Mouse (Mus musculus) left cerebral cortex, adult 9 months (tissue): ENCODE data around the gene Gdap1l1.
A peak's percentile ranks its signal among the peaks of the same experiment; 100 is the strongest.
"Not testable (repeated sequence)": the region's sequence is repeated elsewhere in the genome, so short reads cannot be mapped to it uniquely, and the experiment has no call there.

Experiments
- DNase-seq, 2 experiments: peaks; one replicate each; pipeline ENCODE4 v3.0.0; 2022; ENCODE audit warnings: low spot score in 2 of 2

Gdap1l1 gene

GRCm38 (mm10) chr2:163438246-163438618 lies at the start of gene Gdap1l1:
TSS of gene Gdap1l1 (plus strand) at chr2:163438476.
- peak in 1 of 2 experiments; percentile 82 for DNase-seq

GRCm38 (mm10) chr2:163392436-163392835 lies 45.8 kb upstream of the Gdap1l1 start:
- no peak for DNase-seq

GRCm38 (mm10) chr2:163393241-163393640 lies 45.0 kb upstream of the Gdap1l1 start:
- DNase-seq: no peak

- no peak for DNase-seq
Measured at GRCm38 (mm10) chr2:163393976-163394375, 44.3 kb upstream of the Gdap1l1 start.

GRCm38 (mm10) chr2:163394977-163395376 lies 43.3 kb upstream of the Gdap1l1 start:
- no peak for DNase-seq

DNA sequence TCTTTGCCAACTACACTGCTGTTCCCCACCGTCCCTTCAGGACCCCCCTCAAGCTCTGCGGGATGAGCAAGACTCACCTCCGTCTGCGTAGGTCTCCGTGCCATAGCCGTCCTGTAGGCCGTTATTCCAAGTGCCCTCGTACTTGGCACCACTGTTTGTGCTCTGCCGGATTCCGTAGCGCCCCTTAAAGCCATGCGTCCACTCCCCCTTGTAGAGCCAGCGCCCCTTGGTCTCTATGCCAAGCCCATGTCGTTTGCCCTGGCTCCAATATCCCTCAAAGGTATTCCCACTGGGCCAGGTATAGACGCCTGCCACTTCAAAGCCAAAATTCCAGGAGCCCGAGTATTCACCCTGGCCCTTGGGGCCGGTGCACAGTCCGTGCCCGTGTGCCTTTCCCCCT lies 41.2 kb upstream of the Gdap1l1 start:
- DNase-seq: no peak

- DNase-seq: no peak
Measured at GRCm38 (mm10) chr2:163397905-163398304, 40.4 kb upstream of the Gdap1l1 start, which contains the start of gene Jph2. TSS of gene Jph2 (minus strand) at chr2:163397993.

GRCm38 (mm10) chr2:163398770-163399169 lies 39.5 kb upstream of the Gdap1l1 start:
- DNase-seq: no peak

DNA sequence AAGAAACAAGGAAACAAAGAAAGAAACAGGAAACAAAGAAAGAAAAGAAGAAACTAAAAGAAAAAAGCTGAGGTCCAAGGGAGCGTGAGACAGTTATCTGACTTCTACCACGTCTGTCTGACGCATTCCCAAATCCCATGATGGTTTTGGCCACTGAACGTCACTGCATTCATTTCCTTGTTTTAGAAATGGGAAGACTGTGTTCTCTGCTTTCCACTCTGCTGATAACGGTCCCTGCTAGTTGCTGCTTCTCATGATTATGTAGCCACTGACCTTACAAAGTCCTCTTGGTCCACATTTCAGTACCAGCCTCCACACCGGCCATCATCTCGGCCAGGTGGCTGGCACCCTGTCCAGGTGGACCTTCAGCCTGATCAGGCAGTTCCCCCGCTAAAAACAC lies 39.1 kb upstream of the Gdap1l1 start:
- no peak for DNase-seq

DNA sequence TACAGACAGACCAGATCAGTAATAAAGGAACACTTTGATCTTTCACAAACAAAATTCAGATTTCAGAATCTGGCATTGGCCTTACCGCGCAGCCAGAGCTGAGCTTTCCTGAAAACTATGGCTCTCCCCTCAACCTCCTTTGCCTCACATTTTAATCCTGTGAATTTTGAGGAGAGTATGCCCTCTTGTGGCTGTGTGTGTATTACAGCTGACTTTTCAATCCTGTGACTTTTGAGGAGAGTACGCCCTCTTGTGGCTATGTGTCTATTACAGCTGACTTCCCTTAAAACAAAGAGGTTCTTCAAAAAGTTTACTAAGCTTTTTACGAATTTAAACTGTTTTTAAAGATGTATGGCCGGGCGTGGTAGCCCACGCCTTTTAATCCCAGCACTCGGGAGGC lies 37.1 kb upstream of the Gdap1l1 start:
- peak; percentile 33 to 93 for DNase-seq

DNA sequence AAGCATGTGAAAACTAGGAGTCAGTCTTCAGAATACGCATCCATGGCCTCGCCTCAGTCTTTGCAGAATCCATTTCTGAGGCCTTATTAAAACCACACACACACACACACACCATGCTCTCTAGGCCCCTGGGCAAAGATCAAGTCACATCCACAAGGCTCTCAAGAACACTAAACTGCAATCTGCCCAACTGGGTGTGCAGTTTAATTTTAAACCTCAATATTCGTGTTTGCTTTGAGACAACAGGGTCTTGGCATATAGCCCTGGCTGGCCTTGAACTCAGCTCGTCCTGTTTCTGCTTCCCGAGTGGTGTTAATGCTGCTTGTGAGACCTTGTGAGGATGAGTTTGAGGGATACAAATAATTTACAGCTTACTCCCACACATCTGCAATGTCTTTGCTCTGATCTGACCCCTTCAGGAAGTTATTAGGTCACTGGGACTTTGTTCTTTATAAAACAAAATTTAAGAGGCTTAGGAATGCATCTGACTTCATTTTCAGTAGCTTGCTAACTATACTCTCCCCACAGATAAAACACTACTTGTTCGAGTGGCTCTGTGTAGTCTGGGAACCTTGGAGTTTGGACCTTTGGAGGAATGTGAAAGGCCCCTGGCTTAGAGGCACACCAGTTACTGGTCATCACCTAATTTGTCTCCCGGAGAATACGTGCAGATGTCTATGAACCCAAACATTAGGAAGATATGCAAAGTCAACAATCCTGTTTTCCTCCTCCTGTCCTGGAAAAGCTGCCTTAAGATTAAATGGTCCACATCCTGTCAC lies 34.0 kb upstream of the Gdap1l1 start:
- DNase-seq: no peak

- DNase-seq: no peak
Measured at GRCm38 (mm10) chr2:163410211-163410610, 28.1 kb upstream of the Gdap1l1 start.

DNA sequence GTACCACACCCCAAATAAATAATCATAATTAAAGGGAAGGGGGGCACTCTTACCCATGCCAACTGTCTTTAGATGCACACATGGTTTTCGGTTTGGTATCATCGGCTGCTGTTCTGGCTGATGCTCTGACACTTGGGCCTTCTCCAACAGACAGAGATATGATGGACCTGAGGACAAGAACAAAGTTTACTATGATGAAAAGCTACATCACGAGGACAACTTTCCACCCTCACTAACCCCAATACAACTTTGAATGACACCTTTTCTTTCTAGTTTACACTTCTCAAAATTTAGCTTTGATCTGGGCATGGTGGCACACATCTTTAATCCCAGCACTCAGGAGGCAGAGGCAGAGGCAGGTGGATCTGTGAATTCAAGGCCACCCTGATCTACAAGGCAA lies 26.9 kb upstream of the Gdap1l1 start:
- not testable (repeated sequence) for DNase-seq

GRCm38 (mm10) chr2:163411840-163412239 lies 26.4 kb upstream of the Gdap1l1 start:
- no peak for DNase-seq

DNA sequence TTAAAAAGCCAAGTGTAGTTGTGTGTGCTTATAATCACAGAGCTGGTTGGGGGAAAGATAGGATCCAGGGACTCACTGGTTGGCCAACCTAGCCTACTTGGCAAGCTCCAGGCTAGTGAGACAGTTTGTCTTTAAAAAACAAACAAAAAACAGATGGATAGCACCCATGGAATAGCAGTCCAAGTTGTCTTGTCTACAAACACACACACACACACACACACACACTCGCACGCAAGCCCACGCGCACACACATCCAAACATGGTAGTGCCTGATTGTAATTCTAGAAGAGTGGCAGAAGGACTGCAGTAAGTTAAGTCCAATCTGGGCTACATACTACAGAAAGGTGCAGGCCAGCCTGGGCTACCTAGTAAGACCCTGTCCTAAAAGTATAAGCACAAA lies 25.9 kb upstream of the Gdap1l1 start:
- DNase-seq: no peak

GRCm38 (mm10) chr2:163412846-163413590 lies 25.3 kb upstream of the Gdap1l1 start:
- no peak for DNase-seq

- no peak for DNase-seq
Measured at GRCm38 (mm10) chr2:163417026-163417425, 21.2 kb upstream of the Gdap1l1 start.

DNA sequence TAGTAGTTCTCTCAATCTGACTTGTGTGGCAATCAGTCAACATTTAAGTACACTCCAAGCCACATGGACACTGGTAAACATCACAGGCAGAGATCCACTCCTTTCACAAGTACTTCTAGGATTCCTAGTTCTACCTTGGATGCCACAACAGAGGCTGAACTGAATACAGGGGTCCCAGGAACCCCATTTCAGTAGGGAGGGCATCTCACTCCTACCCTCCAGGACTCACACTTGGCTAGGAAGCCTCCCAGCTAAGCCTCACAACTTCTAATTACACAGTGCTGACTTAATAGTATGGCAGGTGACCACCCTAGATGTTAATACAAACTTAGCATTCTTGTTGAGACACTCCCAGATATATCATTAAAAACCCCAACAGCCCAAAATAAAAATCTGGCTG lies 20.4 kb upstream of the Gdap1l1 start:
- DNase-seq: no peak

- no peak for DNase-seq
Measured at GRCm38 (mm10) chr2:163418841-163419345, 19.4 kb upstream of the Gdap1l1 start.

GRCm38 (mm10) chr2:163419346-163420045 lies 18.8 kb upstream of the Gdap1l1 start:
- DNase-seq: peak; percentile 99

DNA sequence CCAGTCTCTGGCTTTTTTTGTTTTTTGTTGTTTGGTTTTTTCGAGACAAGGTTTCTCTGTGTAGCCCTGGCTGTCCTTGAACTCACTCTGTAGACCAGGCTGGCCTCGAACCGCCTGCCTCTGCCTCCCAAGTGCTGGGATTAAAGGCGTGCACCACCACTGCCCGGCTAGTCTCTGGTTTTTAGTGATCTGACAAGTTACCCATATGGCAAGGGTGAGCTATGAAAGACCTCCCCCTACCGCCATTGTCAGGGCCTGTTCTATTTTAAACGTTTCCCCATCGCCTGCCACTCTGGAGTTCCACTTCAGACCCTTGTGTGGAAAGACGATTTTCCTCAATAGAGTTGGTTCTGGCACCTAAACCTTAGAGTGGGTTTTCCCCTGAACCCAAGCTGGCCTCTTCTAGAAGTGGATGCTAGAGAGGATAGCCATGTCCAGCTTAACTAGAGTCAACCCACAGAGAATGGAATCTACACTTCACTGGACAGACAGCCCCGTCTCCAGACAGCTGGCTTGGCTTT lies 17.9 kb upstream of the Gdap1l1 start:
- DNase-seq: no peak
